Mouse (Mus musculus) kidney, adult 2 months (tissue): ENCODE results near the gene Notch4.

Source experiments
- CTCF ChIP-seq: fragments of 200-500 bp; conservative IDR thresholded peaks from 2 replicates; pipeline ENCODE4 v1.5.1; 2011; ENCODE audit warnings: low read depth, mild to moderate bottlenecking, control low read depth, low read length, moderate library complexity, mixed read lengths; ENCODE audit not compliant: insufficient read depth, insufficient read length
- POLR2A ChIP-seq: fragments of 200-500 bp; IDR thresholded peaks from one replicate; pipeline ENCODE4 v1.6.1; 2011; ENCODE audit warnings: low read depth, low read length, control low read depth

GRCm38 (mm10) chr17:34586796-34587422, 22.8 kb downstream of the Notch4 start:
- TF ChIP-seq POLR2A (no peak), CTCF (no peak)
